Mouse (Mus musculus) ovary, adult 10 weeks (tissue): ENCODE results near the gene Txlnb. TPM values are rescaled to one million over a fixed set of nuclear protein-coding genes. Genes with fewer than 3 reads are reported as not detected.

ENCODE experiments used
- polyA plus RNA-seq: library from polyadenylated mRNA; stranded (reverse); fragments of 350-450 nt; fragmentation: Illumina TruSeq; extraction: RNeasy Lipid Tissue Mini Kit (QIAGEN cat#74804); gene quantifications from one replicate; pipeline ENCODE4 v1.2.3, GENCODE M21; 2014

The Txlnb gene
- polyA plus RNA-seq = 1.8 TPM

GRCm38 (mm10) chr10:17795767-17796631, at the start of gene Txlnb:
Gene Txlnb (plus strand): TSS chr10:17796226.

Other genes starting within 250 kb of the Txlnb start
- 395 TPM for gene Cited2, start 73.0 kb upstream of the Txlnb start, polyA plus RNA-seq
- 105 TPM for gene Heca, start 151.8 kb downstream of the Txlnb start, polyA plus RNA-seq
- gene Abracl, start 227.1 kb downstream of the Txlnb start, polyA plus RNA-seq = 256 TPM